Mouse (Mus musculus): Measurements from ENCODE around the gene Rnf41.

Gene Rnf41

GRCm38 (mm10) chr10:128385902-128386301 is 25.6 kb upstream of the Rnf41 start:
- no peak for DNase-seq (ENCODE audit: low read depth, low spot score)

DNA sequence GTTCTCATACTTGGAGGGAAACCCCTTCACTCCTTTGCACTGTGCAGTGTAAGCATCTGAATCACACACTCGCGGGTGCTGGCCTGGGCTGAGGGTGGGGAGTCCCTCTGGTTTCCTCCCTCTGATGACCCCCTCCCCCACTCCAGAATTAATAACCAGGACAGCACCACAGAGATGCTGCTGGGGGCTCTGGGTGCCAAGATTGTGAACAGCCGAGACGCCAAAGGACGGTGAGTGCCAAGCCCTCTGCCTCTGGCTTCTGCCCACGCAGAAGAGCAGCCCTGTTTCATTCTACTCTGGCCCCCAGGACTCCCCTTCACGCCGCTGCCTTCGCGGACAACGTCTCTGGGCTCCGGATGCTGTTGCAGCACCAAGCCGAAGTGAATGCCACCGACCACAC is 22.5 kb upstream of the Rnf41 start:
- no peak for DNase-seq (ENCODE audit: low read depth, low spot score)

DNA sequence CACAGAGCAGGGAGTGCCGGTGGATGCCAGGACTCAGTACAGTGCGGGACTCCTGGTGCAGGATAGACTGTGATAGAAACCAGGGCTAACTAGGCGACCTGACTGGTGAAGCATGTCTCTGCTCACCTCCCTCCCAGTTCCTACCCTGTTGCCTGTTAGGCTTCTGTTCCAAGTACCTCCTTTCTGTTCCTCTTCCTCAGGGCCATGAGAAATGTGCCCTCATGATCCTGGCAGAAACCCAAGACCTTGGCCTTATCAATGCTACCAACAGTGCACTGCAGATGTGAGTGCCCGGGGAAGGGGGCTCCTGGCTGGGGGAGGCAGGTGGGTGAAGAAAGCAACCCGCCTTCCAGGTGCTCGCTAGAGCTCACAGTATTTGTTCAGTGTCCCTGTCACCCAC is 21.9 kb upstream of the Rnf41 start:
- DNase-seq (ENCODE audit: low read depth, low spot score), result no peak

DNA sequence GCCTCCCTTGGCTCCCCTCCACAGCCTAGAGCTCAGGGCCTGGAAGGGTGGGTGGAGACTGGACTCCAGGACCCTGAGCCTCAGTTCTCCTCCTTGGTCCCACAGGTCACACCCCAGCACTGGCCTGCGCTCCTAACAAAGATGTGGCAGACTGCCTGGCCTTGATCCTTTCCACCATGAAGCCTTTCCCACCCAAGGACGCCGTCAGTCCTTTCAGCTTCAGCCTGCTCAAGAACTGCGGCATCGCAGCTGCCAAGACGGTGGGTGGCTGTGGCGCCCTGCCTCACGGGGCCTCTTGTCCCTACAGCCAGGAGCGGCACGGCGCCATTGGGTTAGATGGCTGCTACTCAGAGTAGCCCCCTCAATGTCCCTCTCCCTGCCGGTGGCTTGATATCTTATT is 21.1 kb upstream of the Rnf41 start:
- DNase-seq (ENCODE audit: low read depth, low spot score), result no peak

- no peak for DNase-seq (ENCODE audit: low read depth, low spot score)
Observed at GRCm38 (mm10) chr10:128391850-128392249, 19.6 kb upstream of the Rnf41 start.

DNA sequence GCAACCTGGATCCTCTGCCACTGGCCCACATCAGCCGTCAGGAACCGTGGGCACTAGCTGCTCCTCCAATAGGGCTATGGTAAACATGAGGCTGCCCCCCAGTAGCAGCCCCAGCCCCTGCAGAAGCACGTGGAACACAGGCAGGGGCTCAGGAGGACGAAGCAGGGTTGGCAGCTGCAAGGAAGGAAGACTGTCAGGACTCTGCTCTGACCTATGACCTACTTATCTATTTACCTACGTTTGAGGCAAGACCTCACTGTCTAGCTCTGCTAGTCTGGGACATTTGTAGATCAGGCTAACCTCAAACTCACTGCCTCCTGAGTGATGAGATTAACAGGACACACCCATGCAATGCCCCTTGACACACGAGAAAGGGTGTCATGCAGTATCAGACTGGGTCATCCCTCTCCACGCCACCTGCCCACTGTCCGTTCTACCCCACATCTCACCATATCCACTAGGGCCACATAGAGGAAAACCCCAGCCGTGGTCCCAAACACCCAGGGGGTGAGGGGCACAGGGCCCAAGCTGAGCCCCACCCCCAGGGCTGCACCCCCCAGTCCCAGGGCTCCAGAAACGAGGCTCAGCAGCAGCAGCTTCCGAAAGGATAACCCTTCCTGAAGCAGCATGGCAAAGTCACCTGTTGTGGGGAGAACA is 15.3 kb upstream of the Rnf41 start:
- no peak for DNase-seq (ENCODE audit: low read depth, low spot score)

DNA sequence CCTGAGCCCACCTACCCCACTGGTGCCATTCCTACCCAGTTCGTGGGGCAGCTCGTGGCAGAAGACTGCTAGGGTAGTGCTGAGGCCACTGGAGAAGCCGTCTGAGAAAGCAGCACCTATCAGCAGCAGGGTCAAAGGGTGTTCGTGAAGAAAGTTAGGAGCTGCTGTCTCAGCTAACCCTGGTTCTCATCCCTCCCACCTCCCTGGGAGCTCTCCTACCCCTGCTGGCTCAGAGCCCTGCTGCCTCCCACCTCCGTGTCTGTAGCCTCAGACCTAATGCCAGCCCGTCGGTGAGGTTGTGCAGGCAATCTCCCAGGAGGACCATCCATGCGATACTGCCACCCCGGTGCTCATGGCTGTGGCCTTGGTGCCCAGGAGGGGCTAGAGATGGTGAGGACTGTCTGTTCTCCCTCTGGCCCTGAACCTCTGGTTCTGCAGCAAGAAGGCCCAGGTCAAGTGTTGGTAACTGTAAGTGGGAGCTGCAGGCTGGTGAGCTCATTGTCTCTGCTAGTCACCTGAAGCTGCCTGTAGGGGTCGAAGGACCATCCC is 14.7 kb upstream of the Rnf41 start:
- DNase-seq (ENCODE audit: low read depth, low spot score), result no peak

DNA sequence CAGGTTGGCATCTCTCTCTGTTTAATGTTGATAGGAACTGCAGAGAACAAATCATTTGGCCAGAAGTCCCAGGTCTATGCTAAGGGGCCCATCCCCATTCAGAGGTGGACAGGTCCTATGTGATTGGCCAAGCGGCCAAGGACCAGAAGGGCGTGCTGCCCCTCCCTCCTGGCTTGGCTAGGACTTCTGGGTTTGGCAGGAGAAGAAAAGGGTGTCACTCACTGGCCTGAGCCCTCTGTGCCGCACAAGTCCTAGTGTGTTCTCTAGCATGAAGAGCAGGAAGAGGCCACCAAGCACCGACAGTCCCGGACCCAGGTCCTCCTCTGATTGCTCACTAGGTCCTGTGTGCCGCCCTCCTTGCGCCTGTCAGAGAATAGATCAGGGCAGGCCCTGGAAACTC is 14.0 kb upstream of the Rnf41 start:
- no peak for DNase-seq (ENCODE audit: low read depth, low spot score)

DNA sequence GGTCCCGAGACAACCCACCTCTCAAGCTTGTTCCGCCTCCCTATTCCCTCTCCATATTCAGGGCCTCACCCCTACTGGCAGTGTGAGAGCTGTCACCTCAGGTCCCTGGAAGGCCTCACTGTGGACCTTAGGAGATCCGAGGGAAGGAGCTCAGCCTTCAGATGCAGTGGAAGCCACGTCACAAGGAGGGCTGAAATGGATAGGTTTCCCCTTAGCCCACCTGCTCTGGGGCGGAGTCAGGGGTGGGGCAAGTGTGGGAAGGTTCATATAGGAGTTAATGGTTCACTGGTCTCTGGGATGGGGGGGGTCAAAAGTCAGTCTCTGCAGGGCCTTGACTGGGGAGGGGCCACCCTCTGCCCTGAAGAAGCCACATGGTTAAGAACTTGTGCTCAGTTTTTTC is 11.1 kb upstream of the Rnf41 start:
- no peak for DNase-seq (ENCODE audit: low read depth, low spot score)

GRCm38 (mm10) chr10:128401056-128401455 is 10.4 kb upstream of the Rnf41 start, which contains the start of gene Slc39a5:
TSS of gene Slc39a5 (minus strand) at chr10:128401229.
- no peak for DNase-seq (ENCODE audit: low read depth, low spot score)

DNA sequence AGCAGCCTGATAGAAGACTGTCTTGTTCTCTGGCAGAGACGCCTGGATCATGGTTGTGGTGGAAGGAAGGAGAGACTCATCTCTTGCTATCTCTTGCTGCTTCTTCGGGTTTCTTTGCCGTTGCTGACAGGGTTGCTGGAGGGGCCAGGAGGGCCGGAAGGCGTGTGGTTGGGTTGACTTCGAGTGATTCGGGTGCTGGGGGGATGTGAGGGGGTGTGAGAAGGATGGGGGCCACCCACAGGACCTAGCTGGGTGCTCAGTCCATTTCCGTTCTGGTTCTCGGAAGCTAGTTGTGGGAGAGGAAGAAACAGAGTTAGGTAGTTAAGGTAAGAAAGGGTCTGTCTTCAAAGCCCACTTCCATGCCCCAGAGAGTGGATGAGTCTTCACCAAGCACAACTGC is 9.8 kb upstream of the Rnf41 start:
- no peak for DNase-seq (ENCODE audit: low read depth, low spot score)

GRCm38 (mm10) chr10:128403931-128404330 is 7.5 kb upstream of the Rnf41 start:
- DNase-seq (ENCODE audit: low read depth, low spot score), result no peak

- no peak for DNase-seq (ENCODE audit: low read depth, low spot score)
Observed at GRCm38 (mm10) chr10:128408591-128409535, 2.6 kb upstream of the Rnf41 start.

- peak; percentile 94 for DNase-seq (ENCODE audit: low read depth, low spot score)
Observed at GRCm38 (mm10) chr10:128409692-128410559, 1.5 kb upstream of the Rnf41 start.

DNA sequence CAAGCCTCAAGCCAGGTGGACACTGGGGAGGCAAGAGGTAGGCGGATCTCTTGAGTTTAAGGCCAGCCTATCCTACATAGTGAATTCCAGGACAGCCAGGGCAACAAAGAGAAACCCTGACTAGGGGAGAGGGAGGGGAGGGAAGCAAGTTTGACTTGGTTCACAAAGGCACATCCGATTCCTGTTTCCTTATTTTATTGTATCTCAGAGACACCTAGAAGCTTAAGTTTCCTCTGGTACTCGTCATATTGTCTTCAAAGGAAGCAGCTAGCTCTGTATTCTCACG is 954 bp upstream of the Rnf41 start:
- DNase-seq (ENCODE audit: low read depth, low spot score), result no peak

DNA sequence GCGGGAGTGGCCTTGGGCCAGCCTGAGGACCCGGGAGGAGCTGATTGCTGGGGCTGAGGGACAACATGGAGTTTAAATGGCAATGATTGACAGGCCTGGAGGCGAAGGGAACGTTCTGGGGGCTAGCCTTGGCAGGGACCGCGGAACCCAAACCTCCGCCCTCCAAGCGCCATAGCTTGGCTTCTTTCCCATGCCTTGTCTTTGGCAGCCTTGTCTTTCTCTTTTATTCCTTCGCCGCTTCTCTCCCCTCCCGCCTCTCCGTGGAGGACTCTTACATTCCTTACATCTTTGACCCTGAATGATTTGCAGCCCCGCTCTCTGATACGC is 561 bp downstream of the Rnf41 start:
- DNase-seq (ENCODE audit: low read depth, low spot score), result no peak

DNA sequence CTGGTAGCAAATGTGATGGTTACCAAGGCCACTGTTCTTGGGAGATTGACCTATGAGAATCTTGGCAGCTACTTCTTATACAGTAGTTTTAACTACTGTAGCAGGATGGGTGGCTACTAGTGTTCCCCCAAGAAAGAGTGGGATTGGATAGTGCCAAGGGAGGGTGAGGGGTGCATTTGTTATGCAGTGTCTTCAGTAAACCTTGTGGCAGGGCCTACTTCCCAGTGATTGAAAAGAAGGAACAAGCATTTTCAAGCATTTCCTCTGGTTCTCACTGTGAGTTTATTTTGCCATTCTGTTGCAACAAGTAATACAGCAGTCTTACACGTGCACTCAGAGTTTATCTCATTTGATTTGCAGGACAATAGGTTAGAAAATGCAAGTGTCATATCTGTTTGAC is 1.1 kb downstream of the Rnf41 start:
- no peak for DNase-seq (ENCODE audit: low read depth, low spot score)

DNA sequence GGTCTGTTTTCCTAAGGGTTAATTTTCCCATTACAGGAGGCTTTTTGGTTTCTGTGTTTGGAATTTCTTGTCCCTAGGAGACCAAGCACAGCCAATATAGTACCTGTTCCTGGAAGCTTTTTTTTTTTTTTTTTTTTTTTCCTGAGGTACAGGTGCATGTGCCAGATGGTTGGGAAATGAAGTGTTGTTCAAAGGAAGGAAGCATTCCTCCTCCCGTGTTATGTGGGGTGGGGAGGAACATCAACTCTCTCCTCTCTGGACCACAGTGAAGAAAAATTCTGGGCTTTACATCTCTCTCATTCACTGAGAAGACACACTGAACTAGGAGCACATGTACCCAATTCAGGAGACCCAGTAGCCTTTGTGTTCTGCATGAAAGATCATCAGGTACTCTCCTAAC is 1.6 kb downstream of the Rnf41 start:
- DNase-seq (ENCODE audit: low read depth, low spot score), result no peak

DNA sequence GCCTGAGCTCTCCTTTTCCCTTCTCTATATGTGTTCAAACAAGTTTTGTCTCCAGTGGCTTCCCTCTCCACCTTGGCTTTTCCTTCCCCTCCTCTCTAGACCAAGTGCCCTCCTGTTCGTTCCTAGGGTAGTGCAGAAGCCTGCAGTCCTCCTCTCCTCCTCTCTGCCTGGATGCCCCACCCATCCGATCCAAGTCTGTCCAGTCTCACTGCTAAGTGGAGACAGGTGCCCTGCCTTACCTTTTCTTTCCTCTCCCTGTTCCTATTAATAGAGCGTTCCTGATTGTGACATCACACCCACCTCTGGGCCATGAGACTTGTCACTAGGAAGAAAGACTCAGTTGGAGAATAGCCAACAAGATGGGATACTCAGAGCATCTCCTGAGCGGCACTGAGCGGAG is 3.4 kb downstream of the Rnf41 start:
- DNase-seq (ENCODE audit: low read depth, low spot score), result no peak

- no peak for DNase-seq (ENCODE audit: low read depth, low spot score)
Observed at GRCm38 (mm10) chr10:128422426-128422825, 11.0 kb downstream of the Rnf41 start.

- no peak for DNase-seq (ENCODE audit: low read depth, low spot score)
Observed at GRCm38 (mm10) chr10:128424604-128425003, 13.1 kb downstream of the Rnf41 start.

GRCm38 (mm10) chr10:128425260-128425659 is 13.8 kb downstream of the Rnf41 start:
- DNase-seq (ENCODE audit: low read depth, low spot score), result no peak
